Mouse (Mus musculus): Measurements from ENCODE around the gene Tex38. TPM values are rescaled to one million over a fixed set of nuclear protein-coding genes. Genes with fewer than 3 reads are reported as not detected.

Gene Tex38
- total RNA-seq (2021), result under 1 TPM; 0.56 to 0.82 TPM
- long read RNA-seq, experiment 1, result 0 reads
- long read RNA-seq, experiment 2, result 0 reads

- DNase-seq, result no peak
These were observed at the start of gene Tex38 for GRCm38 (mm10) chr4:115780918-115781317. TSS of gene Tex38 (minus strand) at chr4:115781018.

- DNase-seq, result no peak
These were observed 49.7 kb upstream of the Tex38 start for GRCm38 (mm10) chr4:115830491-115830890.

GRCm38 (mm10) chr4:115828572-115828902 is 47.7 kb upstream of the Tex38 start:
- DNase-seq, result no peak

- peak; percentile 81 for DNase-seq
These were observed 47.2 kb upstream of the Tex38 start, which contains the start of gene Mob3c for GRCm38 (mm10) chr4:115827888-115828571. TSS of gene Mob3c (plus strand) at chr4:115828092.

GRCm38 (mm10) chr4:115827535-115827887 is 46.7 kb upstream of the Tex38 start:
- DNase-seq, result no peak

- no peak for DNase-seq
These were observed 46.2 kb upstream of the Tex38 start for GRCm38 (mm10) chr4:115827066-115827465.

- DNase-seq, result no peak
These were observed 44.5 kb upstream of the Tex38 start for GRCm38 (mm10) chr4:115825271-115825670.

- DNase-seq, result no peak
These were observed 43.4 kb upstream of the Tex38 start for GRCm38 (mm10) chr4:115824178-115824577.

- DNase-seq, result no peak
These were observed 41.1 kb upstream of the Tex38 start for GRCm38 (mm10) chr4:115821928-115822327.

GRCm38 (mm10) chr4:115821431-115821830 is 40.6 kb upstream of the Tex38 start:
- DNase-seq, result no peak

- DNase-seq, result no peak
These were observed 40.1 kb upstream of the Tex38 start for GRCm38 (mm10) chr4:115820944-115821343.

- DNase-seq, result no peak
These were observed 39.4 kb upstream of the Tex38 start for GRCm38 (mm10) chr4:115820199-115820598.

GRCm38 (mm10) chr4:115815606-115816005 is 34.8 kb upstream of the Tex38 start:
- no peak for DNase-seq

GRCm38 (mm10) chr4:115812326-115812725 is 31.5 kb upstream of the Tex38 start:
- DNase-seq, result no peak

GRCm38 (mm10) chr4:115799981-115800380 is 19.2 kb upstream of the Tex38 start:
- DNase-seq, result no peak

- DNase-seq, result no peak
These were observed 14.5 kb upstream of the Tex38 start for GRCm38 (mm10) chr4:115795360-115795759.

- no peak for DNase-seq
These were observed 10.0 kb upstream of the Tex38 start for GRCm38 (mm10) chr4:115790864-115791263.

GRCm38 (mm10) chr4:115785511-115786034 is 4.8 kb upstream of the Tex38 start:
- DNase-seq, result no peak

- peak; percentile 80 for DNase-seq
These were observed 4.1 kb upstream of the Tex38 start, which contains the start of gene Atpaf1 for GRCm38 (mm10) chr4:115784769-115785510. TSS of gene Atpaf1 (plus strand) at chr4:115784812.

- DNase-seq, result no peak
These were observed 1.4 kb upstream of the Tex38 start for GRCm38 (mm10) chr4:115782026-115782805.

- no peak for DNase-seq
These were observed 549 bp downstream of the Tex38 start for GRCm38 (mm10) chr4:115780269-115780668.

GRCm38 (mm10) chr4:115777627-115778026 is 3.2 kb downstream of the Tex38 start:
- DNase-seq, result no peak

GRCm38 (mm10) chr4:115775056-115775455 is 5.8 kb downstream of the Tex38 start:
- DNase-seq, result no peak

Data from gastrocnemius, postnatal 10 days (tissue).